Mouse (Mus musculus) lung, embryonic 16.5 days (tissue): ENCODE measurements around the gene Ntsr1. TPM values are rescaled to one million over a fixed set of nuclear protein-coding genes. Genes with fewer than 3 reads are reported as not detected.
A peak's percentile ranks its signal among the peaks of the same experiment; 100 is the strongest.

Experiments
- ATAC-seq: fragments of 200-750 bp; cut with Nextera tagmentation; 2 replicates; pipeline ENCODE4 v1.8.0; 2017; ENCODE audit warnings: low read depth, mild to moderate bottlenecking, moderate library complexity
- H3K27ac ChIP-seq: fragments of 300-500 bp; sonication (generic); 2 replicates; pipeline ENCODE4 v1.5.1; 2014; ENCODE audit warnings: mild to moderate bottlenecking, control low read depth, low read length
- H3K27me3 ChIP-seq: fragments of 300-500 bp; sonication (generic); 2 replicates; pipeline ENCODE4 v1.6.1; 2014; ENCODE audit warnings: low read depth, low read length, mixed read lengths; ENCODE audit not compliant: control insufficient read depth, insufficient read depth
- H3K36me3 ChIP-seq: fragments of 300-500 bp; sonication (generic); 2 replicates; pipeline ENCODE4 v1.6.1; 2014; ENCODE audit warnings: low read length; ENCODE audit not compliant: control insufficient read depth, insufficient read depth
- H3K4me1 ChIP-seq: fragments of 300-500 bp; sonication (generic); replicated peaks from 2 replicates; pipeline ENCODE4 v1.6.1; 2014; ENCODE audit warnings: low read length, mixed read lengths; ENCODE audit not compliant: control insufficient read depth, insufficient read depth
- H3K4me2 ChIP-seq: fragments of 300-500 bp; sonication (generic); 2 replicates; pipeline ENCODE4 v1.6.1; 2014; ENCODE audit warnings: low read depth, low read length, control low read depth
- H3K4me3 ChIP-seq: fragments of 300-500 bp; sonication (generic); 2 replicates; pipeline ENCODE4 v1.5.1; 2014; ENCODE audit warnings: mild to moderate bottlenecking, low read length, control low read depth
- H3K9ac ChIP-seq: fragments of 300-500 bp; sonication (generic); 2 replicates; pipeline ENCODE4 v1.6.1; 2014; ENCODE audit warnings: low read length, control low read depth
- H3K9me3 ChIP-seq: fragments of 300-500 bp; sonication (generic); 2 replicates; pipeline ENCODE4 v1.6.1; 2016; ENCODE audit warnings: low read length; ENCODE audit not compliant: control insufficient read depth
- WGBS: fragments of 180-500 bp; shearing (Covaris S2); extraction: QIAGEN DNeasy Blood & Tissue Kit; methylation state at CpG from one replicate; pipeline ENCODE4 v1.1.7; 2014; 5-methylcytosine and 5-hydroxymethylcytosine counted together
- polyA plus RNA-seq: library from polyadenylated mRNA; unstranded; fragments of >200 nt; fragmentation: Nextera tagmentation; extraction: Ambion mirVana; gene quantifications from 2 replicates; pipeline ENCODE4 v1.2.1, GENCODE M21; 2015

Ntsr1 gene
- polyA plus RNA-seq, 1 experiment from 2014 or later: 0.98 TPM

GRCm38 (mm10) chr2:180521437-180522221 lies 21.9 kb downstream of the Ntsr1 start:
- Histone ChIP-seq H3K4me1 (no peaks in the 10 kb centered on the region), H3K9me3 (no peaks in the 10 kb centered on the region), H3K9ac (no peak overlapping the region), H3K36me3 (no peaks in the 10 kb centered on the region), H3K4me3 (no peak overlapping the region), H3K4me2 (no peak overlapping the region), H3K27me3 (no peaks in the 10 kb centered on the region), H3K27ac (no peak overlapping the region)
- no peak for ATAC-seq
- 63% methylated on average over 5 of the region's 5 CpGs for WGBS

- H3K36me3 ChIP-seq: no peaks in the 10 kb centered on the region
- no peak for ATAC-seq
- H3K9me3 ChIP-seq: no peaks in the 10 kb centered on the region
- no peak overlapping the region for H3K9ac ChIP-seq
- H3K27me3 ChIP-seq: no peaks in the 10 kb centered on the region
- 64% methylated on average over 3 of the region's 4 CpGs for WGBS
- H3K4me1 ChIP-seq: no peaks in the 10 kb centered on the region
- no peak overlapping the region for H3K4me3 ChIP-seq
- no peak overlapping the region for H3K27ac ChIP-seq
- no peak overlapping the region for H3K4me2 ChIP-seq
Measured at GRCm38 (mm10) chr2:180522825-180523224, 23.0 kb downstream of the Ntsr1 start.

- no peaks in the 10 kb centered on the region for H3K27me3 ChIP-seq
- H3K27ac ChIP-seq: no peak overlapping the region
- no peaks in the 10 kb centered on the region for H3K36me3 ChIP-seq
- no peak for ATAC-seq
- 48% methylated on average over 7 of the region's 7 CpGs for WGBS
- H3K4me2 ChIP-seq: no peak overlapping the region
- no peaks in the 10 kb centered on the region for H3K9me3 ChIP-seq
- no peak overlapping the region for H3K4me3 ChIP-seq
- H3K4me1 ChIP-seq: peaks cover 4% of the 10 kb centered on the region
- H3K9ac ChIP-seq: no peak overlapping the region
Measured at GRCm38 (mm10) chr2:180527447-180527846, 27.7 kb downstream of the Ntsr1 start.

- no peak for ATAC-seq
- H3K27ac ChIP-seq: no peak overlapping the region
- H3K9me3 ChIP-seq: no peaks in the 10 kb centered on the region
- no peaks in the 10 kb centered on the region for H3K36me3 ChIP-seq
- no peak overlapping the region for H3K4me3 ChIP-seq
- no peak overlapping the region for H3K4me2 ChIP-seq
- H3K4me1 ChIP-seq: peaks cover 4% of the 10 kb centered on the region
- 16% methylated on average over 8 of the region's 8 CpGs for WGBS
- H3K9ac ChIP-seq: no peak overlapping the region
- H3K27me3 ChIP-seq: no peaks in the 10 kb centered on the region
Measured at GRCm38 (mm10) chr2:180527883-180528282, 28.1 kb downstream of the Ntsr1 start.

- Histone ChIP-seq H3K9ac (no peak overlapping the region), H3K27me3 (no peaks in the 10 kb centered on the region), H3K4me2 (no peak overlapping the region), H3K27ac (no peak overlapping the region), H3K9me3 (no peaks in the 10 kb centered on the region), H3K36me3 (no peaks in the 10 kb centered on the region), H3K4me1 (peaks cover 6% of the 10 kb centered on the region), H3K4me3 (no peak overlapping the region)
- ATAC-seq: peak; percentile 45; the same call in 1 of the 2 replicates
- 40% methylated on average over 7 of the region's 7 CpGs for WGBS
Measured at GRCm38 (mm10) chr2:180530130-180530529, 30.4 kb downstream of the Ntsr1 start.

GRCm38 (mm10) chr2:180530584-180530983 lies 30.8 kb downstream of the Ntsr1 start:
- H3K4me2 ChIP-seq: no peak overlapping the region

GRCm38 (mm10) chr2:180531671-180532385 lies 32.1 kb downstream of the Ntsr1 start:
- WGBS: 71% methylated on average over 7 of the region's 7 CpGs
- H3K27me3 ChIP-seq: no peaks in the 10 kb centered on the region
- peaks cover 6% of the 10 kb centered on the region for H3K4me1 ChIP-seq
- H3K4me3 ChIP-seq: no peak overlapping the region
- H3K36me3 ChIP-seq: no peaks in the 10 kb centered on the region
- no peaks in the 10 kb centered on the region for H3K9me3 ChIP-seq
- no peak overlapping the region for H3K9ac ChIP-seq
- H3K27ac ChIP-seq: no peak overlapping the region
- no peak for ATAC-seq
- no peak overlapping the region for H3K4me2 ChIP-seq

More at GRCm38 (mm10) chr2:180530584-180530983, 30.8 kb downstream of the Ntsr1 start:
- Histone ChIP-seq H3K9ac (no peak overlapping the region), H3K27ac (no peak overlapping the region), H3K4me1 (peaks cover 6% of the 10 kb centered on the region), H3K4me3 (no peak overlapping the region), H3K27me3 (no peaks in the 10 kb centered on the region), H3K9me3 (no peaks in the 10 kb centered on the region), H3K36me3 (no peaks in the 10 kb centered on the region)
- ATAC-seq: no peak; the same call in 1 of the 2 replicates
- 36% methylated on average over 3 of the region's 3 CpGs for WGBS

GRCm38 (mm10) chr2:180532386-180532995 lies 32.7 kb downstream of the Ntsr1 start:
- WGBS: 27% methylated on average over 6 of the region's 6 CpGs
- no peaks in the 10 kb centered on the region for H3K36me3 ChIP-seq
- H3K27me3 ChIP-seq: no peaks in the 10 kb centered on the region

GRCm38 (mm10) chr2:180533237-180533636 lies 33.5 kb downstream of the Ntsr1 start:
- H3K36me3 ChIP-seq: no peaks in the 10 kb centered on the region
- H3K9ac ChIP-seq: no peak overlapping the region
- H3K4me1 ChIP-seq: peaks cover 6% of the 10 kb centered on the region
- no peak overlapping the region for H3K27ac ChIP-seq
- H3K4me2 ChIP-seq: no peak overlapping the region
- 67% methylated on average over 4 of the region's 4 CpGs for WGBS
- H3K27me3 ChIP-seq: no peaks in the 10 kb centered on the region
- no peak overlapping the region for H3K4me3 ChIP-seq
- no peaks in the 10 kb centered on the region for H3K9me3 ChIP-seq
- ATAC-seq: no peak

More at GRCm38 (mm10) chr2:180532386-180532995, 32.7 kb downstream of the Ntsr1 start:
- Histone ChIP-seq H3K27ac (no peak overlapping the region), H3K4me3 (no peak overlapping the region), H3K9me3 (no peaks in the 10 kb centered on the region), H3K4me1 (peaks cover 6% of the 10 kb centered on the region), H3K9ac (no peak overlapping the region), H3K4me2 (no peak overlapping the region)
- no peak for ATAC-seq
